Mouse (Mus musculus): ENCODE results near the gene Cdc20b. TPM values are rescaled to one million over a fixed set of nuclear protein-coding genes. Genes with fewer than 3 reads are reported as not detected.

Cdc20b gene
- polyA plus RNA-seq, 1 experiment from 2014 or later, result not detected

DNA sequence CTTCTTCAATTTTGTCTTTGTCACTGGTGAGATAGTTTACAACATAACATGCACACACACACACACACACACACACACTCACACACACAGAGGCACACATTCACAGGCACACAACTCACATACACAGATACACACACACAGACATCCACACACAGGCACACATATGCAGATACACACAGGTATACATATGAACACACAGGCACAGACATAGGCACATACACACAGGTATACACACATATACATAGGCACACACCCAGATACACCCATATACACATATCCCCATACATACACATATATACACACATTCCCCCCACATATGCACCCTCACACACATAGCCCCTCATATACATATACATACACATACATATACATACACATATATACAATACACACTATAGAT is 12.1 kb downstream of the Cdc20b start:
- Histone ChIP-seq H3K27ac (replicated peaks in 1 of 2; ENCODE audit: control insufficient read depth in 1 of 2, insufficient read depth in 1 of 2, low read depth in 2 of 2, low read length in 2 of 2) (no peak overlapping the region), H3K9ac (ENCODE audit: low read length) (no peak overlapping the region), H3K9me3 (ENCODE audit: control insufficient read depth, low read length) (no peaks in the 10 kb centered on the region), H3K4me3 (ENCODE audit: control insufficient read depth in 1 of 2, insufficient read depth in 1 of 2, low read depth in 1 of 2, low read length in 2 of 2) (no peak overlapping the region), H3K4me2 (ENCODE audit: low read length) (no peak overlapping the region), H3K4me1 (ENCODE audit: control insufficient read depth in 2 of 2, insufficient read depth in 2 of 2, low read length in 2 of 2) (peaks cover 2 to 11% of the 10 kb centered on the region in 2 experiments; a peak in 3 of 4 replicates), H3K27me3 (ENCODE audit: control insufficient read depth, insufficient read depth, low read length) (no peaks in the 10 kb centered on the region), H3K36me3 (ENCODE audit: control insufficient read depth, insufficient read depth, low read length) (peaks cover 15% of the 10 kb centered on the region)
- peak; percentile 27; the same call in 1 of the 2 replicates for ATAC-seq (ENCODE audit: insufficient number of reproducible peaks, insufficient read depth, low FRiP score, low read depth)

DNA sequence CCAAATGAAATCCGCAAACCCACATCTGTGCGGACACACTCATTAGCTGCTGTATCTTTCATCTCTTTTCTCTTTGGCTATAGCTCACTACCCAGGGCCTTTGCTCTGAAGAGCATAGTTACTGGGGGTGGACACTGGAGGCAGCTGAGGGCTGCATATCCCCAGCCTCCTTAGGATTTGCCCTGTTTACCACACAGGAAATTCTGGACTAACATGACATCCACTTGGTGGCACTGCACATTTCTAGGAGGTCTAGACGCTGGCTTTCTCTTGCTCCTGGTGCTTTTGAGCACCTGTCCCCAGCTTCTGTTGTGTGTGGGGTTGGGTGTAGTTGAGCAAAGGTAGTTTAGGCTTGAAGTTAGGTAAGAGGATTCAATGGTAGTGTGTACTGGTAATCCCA is 12.7 kb downstream of the Cdc20b start:
- peaks cover 2 to 11% of the 10 kb centered on the region in 2 experiments; a peak in 3 of 4 replicates for H3K4me1 ChIP-seq (ENCODE audit: control insufficient read depth in 2 of 2, insufficient read depth in 2 of 2, low read length in 2 of 2)
- ATAC-seq (ENCODE audit: insufficient number of reproducible peaks, insufficient read depth, low FRiP score, low read depth), result no peak
- peaks cover 8% of the 10 kb centered on the region for H3K36me3 ChIP-seq (ENCODE audit: control insufficient read depth, insufficient read depth, low read length)
- no peak overlapping the region for H3K9ac ChIP-seq (ENCODE audit: low read length)
- H3K27ac ChIP-seq (replicated peaks in 1 of 2; ENCODE audit: control insufficient read depth in 1 of 2, insufficient read depth in 1 of 2, low read depth in 2 of 2, low read length in 2 of 2), result no peak overlapping the region
- H3K27me3 ChIP-seq (ENCODE audit: control insufficient read depth, insufficient read depth, low read length), result no peaks in the 10 kb centered on the region
- 66% methylated on average over 3 of the region's 3 CpGs for WGBS
- no peak overlapping the region for H3K4me2 ChIP-seq (ENCODE audit: low read length)
- H3K9me3 ChIP-seq (ENCODE audit: control insufficient read depth, low read length), result no peaks in the 10 kb centered on the region
- H3K4me3 ChIP-seq (ENCODE audit: control insufficient read depth in 1 of 2, insufficient read depth in 1 of 2, low read depth in 1 of 2, low read length in 2 of 2), result no peak overlapping the region

DNA sequence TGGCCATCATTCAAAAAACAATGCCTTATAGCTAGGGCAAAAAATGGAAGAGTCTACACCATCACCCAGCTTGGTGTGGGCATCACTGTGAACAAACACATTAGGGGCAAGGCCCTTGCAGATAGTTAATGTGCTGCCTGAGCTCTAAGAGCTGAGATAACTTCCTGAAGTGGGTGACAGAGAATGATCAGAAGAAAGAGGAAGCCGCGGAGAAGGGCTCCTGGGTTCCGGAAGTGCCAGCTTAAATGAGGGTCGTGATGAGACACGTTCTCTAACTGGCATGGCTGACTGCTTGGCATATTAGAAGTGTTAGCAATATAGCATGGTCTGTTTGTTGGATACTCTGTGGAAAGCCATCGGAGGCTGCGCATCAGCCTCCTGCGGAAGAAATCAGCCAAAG is 19.3 kb downstream of the Cdc20b start:
- Histone ChIP-seq H3K27ac (replicated peaks in 1 of 2; ENCODE audit: control insufficient read depth in 1 of 2, insufficient read depth in 1 of 2, low read depth in 2 of 2, low read length in 2 of 2) (no peak overlapping the region), H3K27me3 (ENCODE audit: control insufficient read depth, insufficient read depth, low read length) (no peaks in the 10 kb centered on the region), H3K9me3 (ENCODE audit: control insufficient read depth, low read length) (no peaks in the 10 kb centered on the region), H3K4me1 (ENCODE audit: control insufficient read depth in 2 of 2, insufficient read depth in 2 of 2, low read length in 2 of 2) (no peaks in the 10 kb centered on the region; a peak in 1 of 4 replicates), H3K36me3 (ENCODE audit: control insufficient read depth, insufficient read depth, low read length) (no peaks in the 10 kb centered on the region), H3K9ac (ENCODE audit: low read length) (no peak overlapping the region), H3K4me3 (ENCODE audit: control insufficient read depth in 1 of 2, insufficient read depth in 1 of 2, low read depth in 1 of 2, low read length in 2 of 2) (no peak overlapping the region), H3K4me2 (ENCODE audit: low read length) (no peak overlapping the region)
- ATAC-seq (ENCODE audit: insufficient number of reproducible peaks, insufficient read depth, low FRiP score, low read depth), result no peak
- WGBS, result 78% methylated on average over 8 of the region's 8 CpGs

DNA sequence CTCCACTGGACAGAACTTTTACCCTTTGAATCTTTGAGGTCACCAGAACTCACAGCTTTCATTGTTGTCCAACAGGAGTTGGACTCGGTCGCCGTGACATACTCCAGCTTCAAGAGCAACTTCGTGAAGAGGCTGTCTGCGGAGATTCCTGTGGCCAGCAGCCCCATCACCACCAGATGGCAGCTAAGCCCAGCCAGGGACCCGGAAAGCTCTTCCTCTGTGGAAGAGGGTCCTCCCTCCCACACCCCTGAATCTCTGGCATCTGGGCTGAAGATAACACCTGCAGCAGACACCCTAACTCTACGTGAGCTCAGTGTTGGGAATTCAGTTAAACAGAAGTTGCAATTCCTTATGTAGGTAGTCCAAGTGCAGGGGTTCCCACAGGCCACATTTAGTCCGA is 20.9 kb downstream of the Cdc20b start:
- Histone ChIP-seq H3K4me2 (ENCODE audit: low read length) (no peak overlapping the region), H3K27ac (replicated peaks in 1 of 2; ENCODE audit: control insufficient read depth in 1 of 2, insufficient read depth in 1 of 2, low read depth in 2 of 2, low read length in 2 of 2) (no peak overlapping the region), H3K27me3 (ENCODE audit: control insufficient read depth, insufficient read depth, low read length) (no peaks in the 10 kb centered on the region), H3K9ac (ENCODE audit: low read length) (no peak overlapping the region), H3K4me1 (ENCODE audit: control insufficient read depth in 2 of 2, insufficient read depth in 2 of 2, low read length in 2 of 2) (no peaks in the 10 kb centered on the region; a peak in 1 of 4 replicates), H3K9me3 (ENCODE audit: control insufficient read depth, low read length) (no peaks in the 10 kb centered on the region), H3K36me3 (ENCODE audit: control insufficient read depth, insufficient read depth, low read length) (no peaks in the 10 kb centered on the region), H3K4me3 (ENCODE audit: control insufficient read depth in 1 of 2, insufficient read depth in 1 of 2, low read depth in 1 of 2, low read length in 2 of 2) (no peak overlapping the region)
- 24% methylated on average over 8 of the region's 8 CpGs for WGBS
- ATAC-seq (ENCODE audit: insufficient number of reproducible peaks, insufficient read depth, low FRiP score, low read depth), result no peak

DNA sequence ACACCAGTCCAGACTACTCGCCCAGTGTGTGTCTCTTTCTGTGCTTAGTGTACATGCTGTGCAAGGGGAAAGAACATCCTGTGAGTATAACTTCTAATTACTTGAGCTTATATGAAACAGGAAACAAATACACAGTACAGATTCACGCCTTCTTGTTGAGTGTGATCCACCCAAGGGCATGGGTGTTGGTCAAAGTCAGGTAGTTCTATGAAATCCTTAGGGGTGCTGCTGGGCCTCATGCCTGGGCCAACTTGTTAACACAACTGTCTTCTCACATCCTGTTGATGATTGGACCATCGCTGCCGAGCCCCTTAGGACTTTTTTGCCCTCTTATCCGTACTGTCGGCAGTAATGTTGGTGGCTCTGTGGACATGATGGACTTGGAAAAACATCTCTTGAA is 26.8 kb downstream of the Cdc20b start:
- ATAC-seq (ENCODE audit: insufficient number of reproducible peaks, insufficient read depth, low FRiP score, low read depth), result no peak
- Histone ChIP-seq H3K4me3 (ENCODE audit: control insufficient read depth in 1 of 2, insufficient read depth in 1 of 2, low read depth in 1 of 2, low read length in 2 of 2) (no peak overlapping the region), H3K4me1 (ENCODE audit: control insufficient read depth in 2 of 2, insufficient read depth in 2 of 2, low read length in 2 of 2) (no peaks in the 10 kb centered on the region), H3K27me3 (ENCODE audit: control insufficient read depth, insufficient read depth, low read length) (no peaks in the 10 kb centered on the region), H3K4me2 (ENCODE audit: low read length) (no peak overlapping the region), H3K9ac (ENCODE audit: low read length) (no peak overlapping the region), H3K27ac (replicated peaks in 1 of 2; ENCODE audit: control insufficient read depth in 1 of 2, insufficient read depth in 1 of 2, low read depth in 2 of 2, low read length in 2 of 2) (no peak overlapping the region), H3K9me3 (ENCODE audit: control insufficient read depth, low read length) (no peaks in the 10 kb centered on the region), H3K36me3 (ENCODE audit: control insufficient read depth, insufficient read depth, low read length) (no peaks in the 10 kb centered on the region)
- WGBS, result 70% methylated on average over 6 of the region's 6 CpGs

DNA sequence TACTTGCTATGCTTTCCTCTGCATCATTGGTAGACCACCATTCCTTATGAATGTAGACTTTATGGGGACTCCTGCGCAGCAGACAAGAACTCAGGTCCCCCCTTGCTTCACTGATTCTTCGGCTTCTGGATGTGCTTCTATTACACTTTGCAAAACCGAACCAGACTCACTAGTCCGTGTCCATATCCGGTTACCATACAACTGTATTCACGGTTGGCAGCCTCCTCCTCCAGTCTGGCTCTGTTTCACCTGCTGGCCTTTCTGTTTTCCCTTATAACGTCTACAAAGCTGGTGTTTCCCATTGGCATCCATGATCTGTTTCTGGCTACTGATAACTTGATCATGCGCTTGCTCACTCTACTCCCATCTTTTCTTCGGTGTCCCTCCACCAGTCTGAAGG is 29.6 kb downstream of the Cdc20b start:
- Histone ChIP-seq H3K4me3 (ENCODE audit: control insufficient read depth in 1 of 2, insufficient read depth in 1 of 2, low read depth in 1 of 2, low read length in 2 of 2) (no peak overlapping the region), H3K9ac (ENCODE audit: low read length) (no peak overlapping the region), H3K4me1 (ENCODE audit: control insufficient read depth in 2 of 2, insufficient read depth in 2 of 2, low read length in 2 of 2) (no peaks in the 10 kb centered on the region), H3K27me3 (ENCODE audit: control insufficient read depth, insufficient read depth, low read length) (no peaks in the 10 kb centered on the region), H3K9me3 (ENCODE audit: control insufficient read depth, low read length) (no peaks in the 10 kb centered on the region), H3K27ac (replicated peaks in 1 of 2; ENCODE audit: control insufficient read depth in 1 of 2, insufficient read depth in 1 of 2, low read depth in 2 of 2, low read length in 2 of 2) (no peak overlapping the region), H3K36me3 (ENCODE audit: control insufficient read depth, insufficient read depth, low read length) (no peaks in the 10 kb centered on the region), H3K4me2 (ENCODE audit: low read length) (no peak overlapping the region)
- no peak for ATAC-seq (ENCODE audit: insufficient number of reproducible peaks, insufficient read depth, low FRiP score, low read depth)
- 83% methylated on average over 9 of the region's 9 CpGs for WGBS

DNA sequence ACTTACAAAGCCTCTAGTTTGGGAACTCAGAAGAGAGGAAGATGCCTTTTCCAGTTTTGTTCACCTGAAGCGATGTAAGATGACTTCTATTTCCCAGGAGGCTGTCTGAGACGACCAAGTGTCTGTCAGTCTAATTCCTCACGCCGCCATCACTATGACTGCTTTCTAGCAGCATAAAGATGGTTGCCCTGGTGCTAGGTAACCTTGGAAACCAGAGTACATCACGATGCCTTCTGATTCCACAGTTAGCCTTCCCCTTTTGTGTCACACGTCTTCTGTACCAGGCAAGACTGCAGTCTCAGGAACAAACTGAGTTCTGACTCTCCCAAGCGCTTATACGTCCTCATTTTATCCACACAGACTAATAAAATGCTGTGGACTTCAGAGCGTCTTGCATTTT is 44.1 kb downstream of the Cdc20b start:
- no peaks in the 10 kb centered on the region for H3K27me3 ChIP-seq (ENCODE audit: control insufficient read depth, insufficient read depth, low read length)
- no peaks in the 10 kb centered on the region for H3K36me3 ChIP-seq (ENCODE audit: control insufficient read depth, insufficient read depth, low read length)
- no peak overlapping the region for H3K9ac ChIP-seq (ENCODE audit: low read length)
- 85% methylated on average over 9 of the region's 9 CpGs for WGBS
- H3K4me1 ChIP-seq (ENCODE audit: control insufficient read depth in 2 of 2, insufficient read depth in 2 of 2, low read length in 2 of 2), result no peaks in the 10 kb centered on the region
- H3K4me3 ChIP-seq (ENCODE audit: control insufficient read depth in 1 of 2, insufficient read depth in 1 of 2, low read depth in 1 of 2, low read length in 2 of 2), result no peak overlapping the region
- ATAC-seq (ENCODE audit: insufficient number of reproducible peaks, insufficient read depth, low FRiP score, low read depth), result no peak
- no peak overlapping the region for H3K4me2 ChIP-seq (ENCODE audit: low read length)
- H3K9me3 ChIP-seq (ENCODE audit: control insufficient read depth, low read length), result no peaks in the 10 kb centered on the region
- H3K27ac ChIP-seq (replicated peaks in 1 of 2; ENCODE audit: control insufficient read depth in 1 of 2, insufficient read depth in 1 of 2, low read depth in 2 of 2, low read length in 2 of 2), result no peak overlapping the region

DNA sequence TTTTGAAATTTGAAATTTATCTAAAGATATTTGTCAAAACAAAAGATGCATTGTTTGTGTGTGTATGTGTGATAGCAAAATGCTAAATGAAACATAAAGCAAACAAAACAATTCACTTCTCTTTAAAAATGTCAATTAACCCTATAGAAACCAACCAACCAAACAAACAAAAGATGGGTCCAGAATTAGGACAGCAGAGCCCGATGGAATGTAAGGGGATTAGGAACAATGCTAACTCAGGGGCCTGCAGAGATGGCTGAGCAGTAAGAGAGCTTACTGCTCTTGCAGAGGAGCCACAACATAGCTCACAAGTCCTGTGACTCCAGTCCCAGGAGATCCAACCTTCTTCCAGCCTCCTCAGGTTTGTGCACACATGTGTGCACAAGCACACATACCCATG is 47.2 kb downstream of the Cdc20b start:
- H3K4me2 ChIP-seq (ENCODE audit: low read length), result no peak overlapping the region
- 52% methylated on average over 1 of the region's 1 CpGs for WGBS
- no peak overlapping the region for H3K9ac ChIP-seq (ENCODE audit: low read length)
- no peaks in the 10 kb centered on the region for H3K27me3 ChIP-seq (ENCODE audit: control insufficient read depth, insufficient read depth, low read length)
- peaks cover 0 to 3% of the 10 kb centered on the region in 2 experiments; a peak in 2 of 4 replicates for H3K4me1 ChIP-seq (ENCODE audit: control insufficient read depth in 2 of 2, insufficient read depth in 2 of 2, low read length in 2 of 2)
- H3K4me3 ChIP-seq (ENCODE audit: control insufficient read depth in 1 of 2, insufficient read depth in 1 of 2, low read depth in 1 of 2, low read length in 2 of 2), result no peak overlapping the region
- no peaks in the 10 kb centered on the region for H3K36me3 ChIP-seq (ENCODE audit: control insufficient read depth, insufficient read depth, low read length)
- H3K9me3 ChIP-seq (ENCODE audit: control insufficient read depth, low read length), result no peaks in the 10 kb centered on the region
- ATAC-seq (ENCODE audit: insufficient number of reproducible peaks, insufficient read depth, low FRiP score, low read depth), result no peak
- H3K27ac ChIP-seq (replicated peaks in 1 of 2; ENCODE audit: control insufficient read depth in 1 of 2, insufficient read depth in 1 of 2, low read depth in 2 of 2, low read length in 2 of 2), result no peak overlapping the region

All from heart, embryonic 14.5 days (tissue).